15 mouse cellular contexts compared by ENCODE assay signal in genomic region chr3:49886220-49886945, GRCm38 (mm10).
DNase-seq lines count a peak whose midpoint lies in the region; ATAC-seq lines count a peak whose summit lies in the region.
"Had no signal": no experiment of that assay in that cellular context is flagged by ENCODE, and none has a peak within 500 bp of the region (broad histone marks: within the 10 kb centered on the region; RNA-seq: fewer than 3 reads in every experiment).

No protein-coding gene starts in this region.

- H3K27ac ChIP-seq in hindbrain, embryonic 11.5 days (ENCODE audit: low read depth, low read length): peak overlapping the region; percentile 47; the same call in 1 of the 2 replicates
- peak overlapping the region; percentile 31; the same call in 1 of the 2 replicates for H3K27ac ChIP-seq in midbrain, embryonic 12.5 days (replicated peaks)
- H3K27ac ChIP-seq: liver, embryonic 15.5 days had no signal

- H3K27me3 ChIP-seq in hindbrain, embryonic 11.5 days (ENCODE audit: control insufficient read depth, insufficient read depth, low read length): no peaks in the 10 kb centered on the region
- no peaks in the 10 kb centered on the region for H3K27me3 ChIP-seq in midbrain, embryonic 12.5 days
- H3K27me3 ChIP-seq: liver, embryonic 15.5 days; Patski had no signal

- H3K9me3 ChIP-seq in hindbrain, embryonic 11.5 days (ENCODE audit: control insufficient read depth, low read length): no peaks in the 10 kb centered on the region
- no peaks in the 10 kb centered on the region for H3K9me3 ChIP-seq in midbrain, embryonic 12.5 days
- H3K9me3 ChIP-seq: liver, embryonic 15.5 days had no signal

- no peaks in the 10 kb centered on the region for H3K36me3 ChIP-seq in hindbrain, embryonic 11.5 days (ENCODE audit: control insufficient read depth, insufficient read depth, low read length)
- no peaks in the 10 kb centered on the region for H3K36me3 ChIP-seq in midbrain, embryonic 12.5 days
- H3K36me3 ChIP-seq: liver, embryonic 15.5 days had no signal

- peak; percentile 50 for DNase-seq in embryo, embryonic 11 days
- DNase-seq in embryo, embryonic 10 days (ENCODE audit: low spot score): no peak
- peak; percentile 63 for DNase-seq in hindbrain, embryonic 11.5 days (ENCODE audit: low spot score)
- DNase-seq in retina, embryonic 14.5 days (ENCODE audit: low spot score): peak; percentile 51
- no peak for DNase-seq in lung, postnatal 25 days (ENCODE audit: low spot score)
- DNase-seq in gastrocnemius, postnatal 4 days (ENCODE audit: low spot score in 2 of 2): no peak
- no peak for DNase-seq in testis, postnatal 14 days (ENCODE audit: low spot score)
- DNase-seq: cerebellum, postnatal 10 days; kidney, postnatal 10 days; left cerebral cortex, postnatal 4 days; lung, postnatal 4 days had no signal

- no peaks in the 10 kb centered on the region for H3K4me1 ChIP-seq in hindbrain, embryonic 11.5 days (replicated peaks; ENCODE audit: control insufficient read depth, insufficient read depth, low read length)
- H3K4me1 ChIP-seq in midbrain, embryonic 12.5 days: peaks cover 6% of the 10 kb centered on the region
- H3K4me1 ChIP-seq: liver, embryonic 15.5 days had no signal

- no peak overlapping the region for H3K4me3 ChIP-seq in hindbrain, embryonic 11.5 days (ENCODE audit: low read depth, low read length)
- H3K4me3 ChIP-seq in midbrain, embryonic 12.5 days: no peak overlapping the region
- H3K4me3 ChIP-seq: liver, embryonic 15.5 days had no signal

- no peak overlapping the region for H3K4me2 ChIP-seq in hindbrain, embryonic 11.5 days (replicated peaks; ENCODE audit: low read depth, low read length)
- peak overlapping the region; percentile 6 for H3K4me2 ChIP-seq in midbrain, embryonic 12.5 days (replicated peaks)
- H3K4me2 ChIP-seq: liver, embryonic 15.5 days had no signal

- ATAC-seq in hindbrain, embryonic 11.5 days (ENCODE audit: low FRiP score): peak; percentile 96
- peak; percentile 99 for ATAC-seq in midbrain, embryonic 12.5 days (ENCODE audit: low FRiP score, low read depth)
- ATAC-seq: intestine, embryonic 16.5 days; Patski had no signal

- H3K9ac ChIP-seq in hindbrain, embryonic 11.5 days (ENCODE audit: low read depth, low read length): no peak overlapping the region
- no peak overlapping the region for H3K9ac ChIP-seq in midbrain, embryonic 12.5 days (replicated peaks)
- H3K9ac ChIP-seq: liver, embryonic 15.5 days had no signal

- 32% methylated on average over 8 of the region's 8 CpGs for WGBS in hindbrain, embryonic 11.5 days
- WGBS in midbrain, embryonic 12.5 days: 15% methylated on average over 8 of the region's 8 CpGs

Comparison
In these comparisons a context has a peak if more than half of its experiments do, and no peak if none do; other contexts are left out.
1. DNase-seq: peak in embryo, embryonic 11 days (single experiment), hindbrain, embryonic 11.5 days (single experiment) and retina, embryonic 14.5 days (single experiment); none in embryo, embryonic 10 days (single experiment), lung, postnatal 25 days (single experiment), gastrocnemius, postnatal 4 days (0 of 2) and testis, postnatal 14 days (single experiment).